Mouse (Mus musculus) embryonic fibroblast, embryonic 13.5 days (primary cell): Measurements from ENCODE around the gene Syne3.

Experiments used
- CTCF ChIP-seq: IDR thresholded peaks from 2 replicates; pipeline ENCODE4 v1.5.1; 2011; ENCODE audit warnings: mild to moderate bottlenecking, control low read depth, low read length, moderate library complexity, borderline replicate concordance; ENCODE audit not compliant: insufficient read depth
- POLR2A ChIP-seq: IDR thresholded peaks from 2 replicates; pipeline ENCODE4 v1.6.1; 2011; ENCODE audit warnings: low read depth, mild to moderate bottlenecking, control low read depth, low read length, moderate library complexity

DNA sequence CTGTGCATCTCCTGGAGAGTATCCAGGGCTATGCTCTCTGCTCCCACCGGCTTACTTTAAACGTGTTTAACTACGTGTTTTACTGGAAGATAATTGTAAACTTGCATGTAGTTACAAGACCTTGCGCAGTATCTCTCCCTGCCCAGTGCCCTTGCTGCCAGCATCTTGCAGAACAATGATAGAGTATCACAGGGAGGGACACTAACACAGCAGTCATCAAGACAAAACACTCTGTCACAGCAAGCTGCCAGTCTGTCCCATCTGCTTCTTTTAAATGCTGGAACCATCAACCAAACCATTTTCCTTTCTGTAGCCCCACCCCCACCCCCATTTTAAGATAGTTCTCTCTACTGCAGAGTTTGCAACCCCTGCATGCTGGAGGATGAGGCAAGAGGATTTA lies 6.6 kb upstream of the Syne3 start:
- TF ChIP-seq POLR2A (no peak), CTCF (no peak)
